Mouse (Mus musculus): ENCODE measurements at regions not wholly inside any gene's neighbourhood (a gene's known extent, or its start where the extent isn't known, plus 50 kb on each side); places are given as distances from the start of the nearest gene placed in this dataset.

DNA sequence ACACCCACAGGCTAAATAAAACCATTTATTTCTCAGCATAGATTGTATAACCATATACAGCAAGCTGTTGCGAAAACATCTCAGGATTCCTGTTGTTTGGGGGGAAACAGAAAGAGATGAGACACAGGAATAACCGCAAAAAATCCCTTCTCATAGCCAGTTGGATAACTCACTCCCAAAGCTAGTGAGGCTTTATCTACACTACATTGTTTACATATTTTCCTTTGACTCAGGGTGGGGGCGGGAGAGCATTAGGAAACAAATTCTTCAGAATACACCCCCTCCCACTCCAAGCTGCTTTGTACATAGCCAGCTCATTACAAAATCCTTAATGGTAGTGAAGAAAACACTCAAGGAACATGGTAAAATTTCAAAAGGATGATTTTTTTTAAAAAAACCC lies 170.1 kb upstream of the Adamts9 start:
- DNase-seq = no peak

DNA sequence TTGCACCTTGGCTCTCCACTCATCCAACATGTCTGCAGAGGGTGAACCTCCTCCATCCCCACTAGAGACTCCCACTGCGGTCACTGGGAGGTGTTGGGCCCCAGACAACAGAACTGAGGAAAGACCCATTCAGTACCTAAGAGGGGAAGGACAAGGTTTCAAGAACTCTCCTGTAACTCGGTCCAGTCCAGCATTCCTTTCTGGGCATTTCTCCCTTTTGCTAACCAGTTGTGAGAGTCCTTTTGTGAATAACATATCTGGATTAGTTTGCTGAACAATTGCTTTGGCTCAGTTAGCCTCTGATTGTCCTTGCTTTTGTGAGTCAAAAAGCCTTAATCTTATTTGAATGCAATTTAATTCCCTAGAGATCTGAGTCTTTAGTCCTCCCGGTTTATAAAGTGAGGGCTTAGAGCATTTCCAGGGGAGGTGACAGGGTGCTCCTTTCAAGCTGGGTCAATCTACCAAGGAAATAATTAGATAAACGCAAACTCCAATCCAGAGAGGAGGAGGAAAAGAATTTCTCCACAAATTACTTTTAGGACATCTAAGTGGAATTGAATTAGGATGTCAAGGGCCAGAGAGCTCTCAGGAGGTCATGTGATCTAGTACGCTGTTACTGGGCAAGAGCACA lies 151.6 kb upstream of the Adamts9 start:
- DNase-seq = no peak

DNA sequence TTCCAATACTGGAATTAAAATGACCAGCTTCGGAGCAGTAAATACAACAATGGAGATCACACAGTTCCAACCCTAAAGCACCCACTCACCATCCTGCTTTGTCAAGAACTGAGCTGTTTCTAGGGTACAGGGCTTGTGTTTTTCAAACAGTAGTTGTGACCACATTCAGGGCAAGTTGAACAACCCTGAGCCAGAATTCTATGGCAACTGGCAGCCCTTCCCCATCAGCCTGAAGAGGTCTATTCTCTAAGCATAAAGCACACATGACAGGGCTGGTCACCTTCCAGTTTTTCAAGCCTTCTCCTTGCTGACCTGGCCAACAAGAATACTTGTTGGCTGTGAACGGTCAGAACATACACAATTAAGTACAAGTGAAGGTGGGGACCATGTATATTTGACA lies 150.5 kb upstream of the Adamts9 start:
- peak in 1 of 2 experiments; percentile 31 for DNase-seq

DNA sequence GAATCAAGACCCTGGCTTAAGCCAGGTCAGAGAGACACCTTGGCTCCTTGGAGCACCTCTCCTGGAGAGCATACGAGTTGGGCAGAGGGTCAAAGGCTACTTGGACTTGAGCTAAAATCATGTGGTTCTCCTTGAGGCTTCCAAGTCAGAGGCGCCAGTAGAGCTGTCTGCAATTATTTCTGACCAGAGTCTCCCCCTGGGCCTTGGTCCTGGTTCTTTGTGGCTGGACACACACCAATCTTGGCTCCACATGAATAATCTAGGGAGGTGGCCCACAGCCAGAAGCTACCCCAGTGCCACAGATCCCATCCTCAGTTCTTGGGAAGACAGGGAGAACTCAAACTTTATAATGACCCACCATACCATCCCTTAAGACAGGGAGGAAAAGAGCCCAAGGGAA lies 144.0 kb upstream of the Adamts9 start:
- peak; percentile 26 to 62 for DNase-seq

DNA sequence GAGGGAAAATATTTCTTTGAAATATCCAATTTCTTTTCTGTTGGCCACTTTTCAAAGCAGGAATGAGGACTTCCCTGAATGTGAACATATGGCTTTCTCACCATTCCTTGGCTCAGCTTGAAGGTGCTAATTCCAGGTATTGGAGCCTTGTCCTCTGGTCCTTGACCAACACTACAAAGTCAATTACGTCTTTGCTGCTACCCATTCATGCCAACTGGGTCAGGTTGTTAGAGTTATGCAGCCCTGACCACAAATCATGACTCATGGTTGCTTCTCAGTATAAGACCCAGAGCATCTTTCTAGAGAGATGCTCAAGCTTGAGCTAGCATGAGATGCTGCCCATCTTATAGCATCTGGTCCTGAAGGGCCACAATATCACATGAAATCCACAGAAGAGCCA lies 141.0 kb upstream of the Adamts9 start:
- peak; percentile 31 to 33 for DNase-seq

DNA sequence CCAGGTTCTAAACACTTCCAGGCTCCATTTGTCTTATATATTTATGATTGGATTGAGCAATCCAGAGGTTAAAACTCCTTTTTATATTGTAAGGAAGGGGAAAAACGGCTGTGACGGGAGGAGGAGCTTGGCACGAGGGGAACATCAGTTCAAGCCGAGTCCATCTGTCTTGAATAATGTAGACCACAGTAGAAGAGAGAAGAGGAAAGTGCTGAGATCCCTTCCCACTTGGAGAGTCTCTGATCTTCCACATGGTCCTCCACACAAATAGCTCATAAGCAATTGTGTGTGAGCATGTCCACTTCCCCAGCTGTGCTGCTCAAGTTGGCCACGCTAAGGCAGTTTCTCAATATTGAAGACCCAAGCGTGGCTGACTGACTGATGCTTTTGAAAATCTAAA lies 140.4 kb upstream of the Adamts9 start:
- no peak for DNase-seq

DNA sequence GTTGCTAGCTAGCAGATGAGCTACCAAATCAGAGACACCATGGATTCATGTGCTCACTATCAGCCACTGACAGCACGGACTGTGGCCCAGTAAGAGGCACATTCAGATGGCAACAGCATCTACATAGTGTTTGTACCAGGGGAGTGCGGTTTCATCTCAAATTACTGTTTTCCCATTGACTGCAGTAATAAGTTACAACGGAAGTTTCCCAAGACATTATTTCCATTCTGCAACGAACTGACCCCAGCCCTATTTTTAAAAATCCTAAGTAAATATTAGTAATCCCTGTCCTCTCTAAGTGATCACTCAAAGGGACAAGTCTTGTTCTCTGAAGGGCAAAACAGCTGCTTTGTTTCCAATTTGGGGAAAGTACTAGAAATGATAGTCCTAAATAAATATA lies 138.9 kb upstream of the Adamts9 start:
- DNase-seq = no peak

DNA sequence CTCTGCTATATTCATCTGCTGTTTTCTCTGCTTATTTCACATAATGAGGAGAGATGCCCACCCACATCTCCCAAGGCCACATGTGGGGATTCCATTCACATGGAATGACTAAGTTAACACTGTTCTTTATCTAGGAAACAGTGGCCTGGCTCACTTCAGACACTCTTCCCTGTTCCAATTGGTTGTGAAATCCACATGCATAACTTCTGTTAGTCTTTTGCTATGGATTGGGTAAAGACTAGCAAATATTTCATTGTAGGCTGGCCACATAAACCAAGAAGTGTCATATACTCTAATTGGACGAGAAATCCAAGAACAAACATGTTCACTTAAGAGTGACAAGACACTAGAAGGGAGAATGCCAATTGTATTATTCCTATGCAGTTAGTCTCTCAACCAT lies 133.4 kb upstream of the Adamts9 start:
- no peak for DNase-seq

DNA sequence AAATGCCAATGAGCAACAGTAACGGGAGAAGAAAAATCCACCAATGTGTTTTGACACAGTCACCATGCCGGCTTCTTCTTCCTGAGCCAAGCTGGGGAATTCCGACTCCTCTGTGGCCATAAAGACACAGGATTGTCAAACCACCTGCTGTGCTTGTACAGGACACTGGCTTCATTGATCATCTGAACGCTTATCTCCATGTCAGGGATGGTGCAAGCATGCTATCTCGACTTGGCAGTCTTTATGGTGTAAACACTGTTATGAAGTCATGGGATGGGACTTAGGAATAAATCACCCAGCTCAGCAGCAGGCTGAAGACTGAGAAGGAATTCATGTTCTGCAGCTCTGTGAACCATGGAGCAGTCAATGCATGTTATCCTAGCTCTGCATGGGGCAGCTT lies 132.6 kb upstream of the Adamts9 start:
- DNase-seq = no peak

DNA sequence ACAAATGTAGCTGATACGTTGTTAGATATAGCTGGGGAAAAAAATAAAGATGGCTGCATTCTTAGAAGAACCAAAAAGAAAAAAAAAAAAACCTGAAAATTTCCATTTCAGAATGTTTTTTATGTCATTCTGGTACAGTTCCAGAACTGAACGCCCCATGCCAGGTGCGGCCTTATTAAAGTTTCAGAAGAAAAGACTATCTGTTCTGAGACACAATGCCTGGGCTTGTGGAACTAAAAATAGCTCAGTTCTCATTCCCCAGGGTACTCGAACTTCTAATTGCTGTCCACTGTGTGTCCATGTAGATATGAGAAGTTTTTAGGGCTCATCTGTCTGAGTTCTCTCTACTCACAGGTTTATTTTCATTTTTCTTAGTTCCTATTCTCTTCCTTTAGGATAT lies 131.7 kb upstream of the Adamts9 start:
- DNase-seq = no peak

DNA sequence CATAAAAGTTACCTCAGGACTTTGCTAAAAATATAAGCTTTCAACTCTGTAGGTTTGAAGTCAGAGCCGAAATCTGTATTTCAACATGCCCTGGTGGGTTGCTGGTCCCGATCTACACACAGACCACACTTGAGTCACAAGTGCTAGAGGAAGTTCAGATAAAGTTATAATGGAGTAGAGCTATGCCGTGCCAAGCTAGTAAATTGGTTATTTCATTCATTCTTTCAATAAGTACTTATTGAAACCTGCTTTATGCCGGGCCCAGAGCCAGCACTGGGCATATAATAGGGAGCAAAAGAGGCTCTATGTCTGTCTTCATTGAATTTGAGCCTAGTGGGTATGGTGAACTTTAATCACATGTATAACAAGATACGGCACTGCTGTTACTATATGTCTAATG lies 127.6 kb upstream of the Adamts9 start:
- no peak for DNase-seq

DNA sequence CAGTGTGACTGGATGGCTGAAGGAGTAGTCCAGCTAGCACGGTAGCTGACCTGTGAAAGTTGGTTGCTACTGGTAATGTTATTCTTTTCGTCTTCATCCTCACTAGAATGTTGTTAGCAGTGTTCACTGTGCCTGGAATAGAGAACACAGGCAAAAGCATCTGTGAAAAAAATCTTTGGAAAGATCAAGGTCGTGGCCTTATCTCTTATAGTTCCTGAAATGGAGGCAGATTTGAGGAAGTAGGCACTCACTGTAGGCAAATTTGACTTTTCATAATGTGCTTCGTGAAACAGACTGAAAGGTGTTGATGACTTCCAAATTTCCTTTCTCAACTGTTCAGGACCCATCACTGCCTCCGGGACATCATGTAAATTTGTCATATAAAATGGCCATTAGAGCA lies 124.5 kb upstream of the Adamts9 start:
- no peak for DNase-seq

DNA sequence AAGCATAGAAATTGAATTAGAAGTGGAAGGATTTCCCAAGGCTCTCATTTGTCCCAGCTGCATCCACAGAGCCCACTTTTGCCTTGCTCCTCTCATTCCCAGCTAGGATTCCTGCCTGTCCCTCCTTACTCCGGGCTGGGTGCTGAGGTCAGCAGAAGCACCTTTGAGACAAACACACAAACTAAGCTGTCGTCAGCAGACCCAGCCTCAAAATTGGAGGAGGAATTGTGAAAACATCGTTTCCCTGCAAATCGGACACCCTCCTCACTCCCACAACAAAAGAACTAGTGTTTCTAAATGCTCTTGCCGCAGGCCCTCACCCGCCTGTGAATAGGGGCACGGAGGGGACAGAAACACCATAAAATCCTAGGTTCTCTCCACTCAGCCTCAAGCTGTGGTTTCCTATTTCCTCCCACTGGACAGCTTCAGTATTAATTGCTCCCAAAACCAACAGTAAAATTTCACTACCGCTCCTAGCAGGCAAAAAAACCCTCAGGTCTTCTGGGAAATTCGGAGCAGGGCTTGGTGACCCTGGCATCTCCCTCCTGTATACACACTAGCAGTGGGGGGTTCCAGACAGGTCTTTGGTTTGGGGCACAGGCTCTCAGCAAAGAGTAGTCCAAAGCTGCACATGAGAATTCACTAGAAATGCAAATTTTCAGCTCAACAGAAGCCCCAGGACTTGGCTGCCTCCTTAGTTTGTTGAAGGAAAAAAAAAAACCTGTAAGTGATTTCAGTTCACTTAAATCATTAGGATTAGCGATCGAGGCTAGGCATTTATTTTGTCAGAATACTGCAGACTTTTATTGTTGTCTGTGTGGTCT lies 123.5 kb upstream of the Adamts9 start:
- no peak for DNase-seq

DNA sequence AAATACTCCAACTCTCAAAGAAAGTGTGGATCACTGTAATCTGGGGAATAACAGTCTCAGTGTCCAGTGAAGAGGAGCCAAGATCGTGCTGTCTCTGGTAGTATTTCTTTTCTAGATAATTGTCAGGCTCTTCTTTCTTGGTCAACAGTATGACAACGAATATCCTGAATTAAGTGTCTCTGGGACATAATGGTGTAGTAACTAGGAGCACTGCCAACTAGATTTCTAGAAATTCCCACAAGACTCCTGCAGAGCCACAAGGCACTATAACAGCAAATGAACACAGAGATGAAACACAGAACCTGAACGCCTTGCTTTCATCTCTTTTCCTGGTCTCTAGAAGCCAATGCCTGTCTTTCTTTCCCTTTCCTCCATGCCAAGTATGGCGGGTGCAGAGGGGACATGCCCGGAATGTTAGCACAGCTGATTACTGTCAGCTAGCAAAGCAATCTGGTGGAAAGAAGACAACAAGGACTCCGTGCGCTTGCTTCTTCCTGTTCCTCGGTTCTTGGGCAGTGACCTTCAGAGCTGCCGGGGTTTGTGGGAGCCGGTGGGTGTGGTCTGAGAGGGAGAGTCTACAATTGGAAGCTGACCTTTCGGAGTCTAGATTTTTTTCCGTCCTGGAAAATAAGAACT lies 122.7 kb upstream of the Adamts9 start:
- peak; percentile 24 to 42 for DNase-seq

DNA sequence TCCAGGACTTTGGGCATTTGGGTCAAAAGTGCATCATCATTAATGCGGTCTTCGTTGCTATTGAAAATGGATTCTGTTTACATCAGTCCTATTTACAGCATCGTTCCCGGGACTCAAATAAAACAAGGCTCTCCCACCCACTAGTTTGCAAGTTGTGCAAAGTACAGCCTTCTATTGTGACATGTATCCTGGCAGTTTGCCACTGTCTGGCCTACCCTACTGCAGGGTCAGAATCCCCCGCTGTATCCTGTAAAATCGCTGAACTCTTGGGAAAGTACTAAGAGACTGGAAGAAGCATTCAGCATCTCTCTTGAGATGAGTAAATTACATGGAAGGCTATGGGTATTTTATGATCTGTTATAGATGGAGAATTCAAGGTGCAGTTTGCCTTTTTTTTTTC lies 122.1 kb upstream of the Adamts9 start:
- DNase-seq = peak; percentile 25 to 29

DNA sequence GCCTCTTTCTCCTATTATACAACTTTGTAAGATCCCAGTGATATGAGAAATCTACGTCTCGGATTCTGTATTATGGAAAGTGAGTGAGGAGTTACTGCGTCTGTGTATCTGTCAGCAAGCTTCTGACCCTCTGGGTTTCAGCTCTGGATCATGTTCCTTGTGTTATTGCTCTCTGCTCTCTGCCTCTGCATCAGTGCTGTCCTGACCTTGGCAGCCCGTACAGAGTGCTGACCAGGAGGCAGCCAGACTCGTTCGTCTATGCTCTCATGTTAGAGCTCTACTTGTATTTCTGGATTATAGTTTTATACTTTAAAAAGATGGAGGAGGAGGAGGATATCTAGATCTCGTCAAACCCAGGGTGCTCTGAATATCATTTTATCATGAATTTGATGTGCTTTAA lies 121.1 kb upstream of the Adamts9 start:
- DNase-seq = no peak

DNA sequence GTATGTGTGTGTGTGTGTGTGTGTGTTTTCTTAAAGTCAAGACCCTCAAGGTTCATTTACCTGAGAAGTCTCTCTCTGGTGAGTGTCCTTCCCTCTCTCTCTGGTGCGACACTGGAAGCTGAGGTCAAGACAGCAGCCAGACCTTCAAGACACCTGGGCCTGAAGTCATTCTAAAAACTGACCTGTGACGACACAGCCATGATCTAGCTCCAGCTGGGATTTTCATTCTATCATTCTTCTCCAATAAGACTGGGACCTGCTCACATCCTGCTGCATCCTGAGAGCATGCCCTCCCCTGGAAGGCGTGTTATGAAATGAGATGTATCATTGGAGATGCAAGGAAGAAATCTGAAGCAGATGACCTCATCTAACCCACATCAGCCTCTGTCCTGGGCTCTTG lies 118.4 kb upstream of the Adamts9 start:
- DNase-seq = no peak

DNA sequence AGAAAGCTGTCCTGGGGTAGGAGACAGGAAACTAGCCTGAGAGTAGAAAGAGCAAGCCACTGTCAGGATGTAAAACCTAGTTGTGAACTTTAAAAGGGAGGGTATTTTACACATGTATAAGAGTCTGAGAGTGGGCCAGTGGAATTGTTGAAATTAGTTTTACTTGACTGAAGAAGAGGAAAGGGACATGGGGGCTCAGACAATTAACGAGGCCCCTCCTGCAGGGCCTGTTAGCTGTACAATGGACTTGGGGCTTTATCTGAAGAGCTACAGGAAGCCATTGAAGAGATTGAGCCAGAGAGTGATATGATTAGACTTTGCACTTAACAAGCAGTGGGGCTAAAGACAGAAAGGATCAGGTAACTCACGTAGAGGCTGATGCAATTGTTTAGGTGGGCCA lies 102.2 kb upstream of the Adamts9 start:
- DNase-seq = no peak

DNA sequence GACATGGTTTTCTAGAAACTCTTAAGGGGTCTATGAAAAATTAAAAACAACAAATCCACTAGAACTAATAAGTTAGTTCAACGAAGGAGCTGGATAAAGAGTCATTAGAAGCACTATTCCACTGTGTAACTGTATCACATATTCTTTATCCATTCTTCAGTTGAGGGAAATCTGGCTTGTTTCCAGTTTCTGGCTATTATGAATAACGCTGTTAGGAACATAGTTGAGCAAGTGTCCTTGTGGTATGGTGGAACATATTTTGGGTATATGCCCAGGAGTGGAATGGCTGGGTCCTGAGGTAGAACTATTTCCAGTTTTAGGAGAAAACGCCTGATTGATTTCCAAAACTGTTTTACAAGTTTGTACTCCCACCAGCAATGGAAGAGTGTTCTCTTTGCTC lies 97.7 kb upstream of the Adamts9 start:
- no peak for DNase-seq

DNA sequence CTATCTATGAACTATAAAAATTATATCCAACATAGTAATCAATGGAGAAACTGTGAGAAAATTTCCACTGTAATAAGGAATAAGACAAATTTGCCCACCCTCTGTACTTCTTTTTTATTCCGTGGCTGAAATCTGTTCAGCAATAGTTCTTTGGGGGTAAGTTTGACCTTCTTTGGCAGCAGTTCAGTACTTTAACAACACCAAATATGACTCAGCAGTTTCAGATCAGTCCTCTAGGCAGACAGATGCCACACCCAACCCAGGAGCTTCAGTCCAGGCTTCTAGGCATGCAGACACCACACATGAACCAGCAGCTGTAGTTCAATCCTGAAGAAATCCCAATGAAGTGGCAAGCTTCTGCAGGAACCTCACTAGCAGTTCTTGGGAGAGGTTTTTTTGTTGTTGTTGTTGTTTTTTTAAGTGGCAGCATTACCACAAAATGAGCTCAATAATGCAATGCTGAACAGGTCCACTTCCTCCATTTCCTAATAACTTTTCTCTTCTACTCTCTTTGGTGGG lies 88.6 kb upstream of the Adamts9 start:
- DNase-seq = no peak

DNA sequence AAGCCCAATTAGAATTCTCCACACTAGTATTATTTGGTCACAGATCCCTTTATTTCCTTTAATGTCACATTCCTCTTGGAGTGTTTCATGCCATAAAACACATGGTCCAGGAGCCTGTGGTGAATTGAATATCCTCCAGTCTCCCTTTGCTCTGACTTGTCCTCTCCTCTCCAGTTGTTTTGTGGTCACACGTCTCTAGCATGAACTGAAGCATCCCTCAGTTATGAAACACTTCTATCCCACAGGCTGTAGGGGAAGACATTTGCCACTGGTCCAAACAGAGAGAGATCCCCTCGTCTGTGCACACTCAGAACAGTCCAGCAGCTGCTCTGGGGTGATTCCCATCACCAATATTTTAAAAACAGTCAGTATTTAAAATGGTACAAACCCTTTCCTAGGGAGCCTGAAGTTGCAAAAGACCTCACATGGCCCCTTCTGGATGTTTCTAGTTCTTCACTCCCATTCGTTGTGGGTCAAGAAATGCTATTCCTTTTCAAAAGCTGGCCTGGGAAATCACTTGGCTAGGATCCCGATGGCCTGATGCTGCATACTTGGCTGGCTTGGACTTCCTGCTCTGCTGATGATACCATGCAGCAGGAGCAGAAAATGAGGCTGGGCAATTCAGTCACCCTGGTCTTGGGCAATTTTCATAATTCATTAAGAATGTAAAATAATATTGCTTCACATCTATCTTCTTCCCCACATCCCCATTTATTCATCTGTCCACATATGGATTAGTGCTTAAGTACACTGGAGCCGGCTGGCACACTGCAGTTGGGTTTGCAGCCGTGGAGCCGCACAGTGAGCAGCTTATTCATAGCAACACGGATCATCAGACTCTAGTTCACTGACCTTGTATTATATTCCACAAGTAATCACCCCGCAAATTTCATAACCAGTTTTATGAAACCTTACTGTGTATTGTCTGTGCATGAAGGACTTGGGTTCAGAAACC lies 83.1 kb upstream of the Adamts9 start:
- peak; percentile 80 for DNase-seq

DNA sequence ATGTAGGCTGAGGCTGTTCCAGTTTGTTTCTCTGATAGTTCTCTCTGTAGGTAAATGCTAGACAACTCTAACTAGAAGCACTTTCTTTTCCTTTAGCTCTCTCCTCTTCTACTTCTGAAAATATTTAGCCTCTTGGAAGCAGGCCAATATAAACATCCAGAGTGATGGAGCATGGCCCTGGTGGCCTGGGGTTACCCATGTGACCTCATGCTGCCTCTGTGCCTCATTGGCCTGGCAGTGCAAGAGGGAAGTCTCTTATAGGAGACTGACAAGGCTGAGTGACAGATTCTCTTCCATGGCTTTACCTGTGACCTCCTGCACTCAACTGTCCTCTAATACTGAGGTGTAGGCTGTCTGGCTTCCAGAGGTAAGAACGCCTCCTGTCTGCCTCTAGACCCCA lies 71.2 kb upstream of the Adamts9 start:
- no peak for DNase-seq

DNA sequence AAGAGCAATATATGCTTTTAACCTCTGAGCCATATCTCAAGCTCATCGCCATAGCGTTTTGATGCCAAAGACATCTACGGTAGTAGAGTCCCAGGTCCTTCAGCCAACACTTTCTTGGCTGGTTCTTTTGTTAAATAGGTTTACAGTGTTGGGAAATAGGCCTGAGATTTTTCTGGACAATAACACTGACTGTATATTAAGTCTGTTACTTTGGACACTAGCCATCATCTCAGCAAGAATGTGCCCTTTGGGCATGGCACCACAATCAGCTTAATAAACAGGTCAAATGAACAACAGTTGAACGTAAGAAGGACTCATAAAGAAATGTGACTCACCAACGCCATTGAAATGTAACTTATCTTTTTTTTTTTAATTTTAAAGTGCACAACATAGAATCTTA lies 68.6 kb upstream of the Adamts9 start:
- peak in 1 of 2 experiments; percentile 19 for DNase-seq
